Mouse (Mus musculus): ENCODE measurements at regions not wholly inside any gene's neighbourhood (a gene's known extent, or its start where the extent isn't known, plus 50 kb on each side); places are given as distances from the start of the nearest gene placed in this dataset.

DNA sequence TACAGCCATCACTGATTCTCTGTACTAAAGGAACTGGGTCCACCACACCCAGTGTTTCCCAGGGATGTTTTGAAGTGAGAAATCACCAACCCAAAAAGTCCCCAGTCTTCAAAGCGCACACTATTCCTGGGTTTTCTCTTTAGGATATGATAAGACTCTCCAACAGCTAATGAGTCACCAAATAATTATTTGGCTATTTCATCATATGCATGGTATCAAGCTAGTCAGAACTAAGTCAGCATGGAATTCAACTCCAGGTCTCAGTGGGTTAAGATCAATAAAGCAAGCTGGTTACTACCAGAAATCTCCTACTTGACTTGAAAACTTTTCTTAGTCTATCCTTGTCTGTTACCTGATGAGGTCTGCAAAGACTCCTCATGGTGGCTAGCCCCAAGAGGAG is 89.1 kb upstream of the 4930412O13Rik start:
- DNase-seq (ENCODE audit: low read depth, low spot score) = no peak

DNA sequence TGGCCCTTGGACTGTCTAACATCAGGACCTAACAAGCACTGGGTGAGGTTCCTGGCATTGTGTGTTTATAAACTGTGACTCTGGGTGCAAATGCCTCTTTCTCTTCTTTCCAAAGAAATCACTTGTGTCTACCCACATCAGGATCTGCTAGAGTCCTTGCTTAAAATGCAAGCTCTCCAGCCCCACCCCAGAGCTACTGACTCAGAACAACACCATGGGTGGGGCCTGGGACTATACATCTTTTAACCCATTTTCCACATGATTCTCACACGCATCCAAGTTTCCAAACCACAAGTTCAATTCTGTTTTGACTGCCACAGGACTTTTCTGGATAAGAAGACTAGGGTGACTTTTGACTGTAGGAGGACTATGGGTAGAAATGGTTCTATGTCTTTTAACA is 88.7 kb upstream of the 4930412O13Rik start:
- no peak for DNase-seq (ENCODE audit: low read depth, low spot score)

DNA sequence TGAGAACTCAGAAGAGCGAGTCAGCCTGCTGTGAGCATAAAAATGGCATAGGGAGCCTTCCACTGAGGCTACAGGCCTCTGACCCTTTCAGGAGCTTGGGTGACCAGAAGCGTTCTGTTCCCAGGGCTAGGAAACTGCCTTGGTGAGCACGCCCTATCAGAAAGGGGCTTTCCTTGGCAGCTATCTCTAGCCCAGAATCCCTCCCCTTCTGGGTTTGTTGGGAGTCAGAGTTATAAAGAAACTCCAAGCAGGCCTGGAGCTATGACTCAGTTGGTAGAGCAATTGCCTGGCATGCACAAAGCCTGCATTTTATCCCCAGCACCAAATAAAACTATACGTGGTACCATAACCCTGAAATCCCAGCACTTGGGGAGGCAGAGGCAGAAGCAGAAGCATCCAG is 85.7 kb upstream of the 4930412O13Rik start:
- no peak for DNase-seq (ENCODE audit: low read depth, low spot score)

DNA sequence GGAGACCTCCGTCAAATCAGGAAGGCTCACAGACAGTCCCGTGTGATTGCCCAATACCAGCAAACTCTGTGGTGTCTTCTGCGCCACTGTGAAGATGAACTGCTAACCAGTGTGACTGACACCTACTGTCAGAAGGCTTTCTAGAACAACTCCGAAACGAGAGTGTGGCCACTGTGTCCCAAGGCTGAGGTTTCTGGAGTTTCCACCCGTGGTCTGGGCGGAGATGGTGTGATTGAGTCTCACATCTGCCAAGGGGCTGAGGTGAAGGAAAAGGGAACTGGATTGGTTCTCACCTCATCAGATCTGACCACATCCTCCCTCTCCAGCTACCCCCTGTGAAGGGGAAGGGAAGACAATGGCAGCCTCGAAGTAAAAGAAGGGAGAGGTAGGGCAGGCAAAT is 79.6 kb upstream of the 4930412O13Rik start:
- DNase-seq (ENCODE audit: low read depth, low spot score) = no peak

DNA sequence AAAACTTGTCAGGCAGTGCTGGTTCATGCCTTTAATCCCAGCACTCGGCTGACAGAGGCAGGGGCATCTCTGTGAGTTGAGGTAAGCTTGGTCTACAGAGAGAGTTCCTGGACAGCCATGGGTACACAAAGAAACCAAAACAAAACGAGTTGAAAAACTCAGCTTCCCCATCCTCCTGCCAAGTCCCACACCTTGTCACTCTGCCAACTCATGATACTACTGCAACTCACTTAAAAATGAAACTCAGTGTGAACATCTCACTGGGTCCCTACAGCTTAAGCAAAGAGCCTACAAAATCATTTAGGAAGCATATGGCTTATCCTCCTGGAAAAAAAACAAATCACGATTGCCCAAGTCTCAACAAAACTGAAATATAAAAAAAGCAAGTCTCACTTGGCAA is 76.7 kb upstream of the 4930412O13Rik start:
- no peak for DNase-seq (ENCODE audit: low read depth, low spot score)

DNA sequence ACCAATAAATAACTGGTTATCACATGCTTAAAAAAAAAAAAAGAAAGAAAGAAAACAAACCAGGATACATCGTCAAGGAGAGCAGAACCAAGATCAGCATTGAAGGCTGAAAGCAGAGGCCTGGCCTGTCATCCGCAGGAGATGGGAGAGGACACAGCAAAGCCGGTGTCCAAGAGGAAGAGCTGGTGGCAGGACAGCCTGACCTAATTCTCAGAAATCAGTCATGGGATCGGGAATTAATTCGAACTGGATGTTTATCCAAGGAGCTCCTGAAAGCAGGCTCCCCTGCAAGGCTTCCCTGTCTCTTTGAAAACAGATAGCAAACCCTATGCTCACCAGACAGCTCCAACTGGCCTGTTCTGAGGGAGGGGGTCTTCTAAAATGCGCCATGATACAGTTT is 75.5 kb upstream of the 4930412O13Rik start:
- DNase-seq (ENCODE audit: low read depth, low spot score) = no peak
